Comparison of ENCODE assay signal across 15 mouse cellular contexts in the genomic region with DNA sequence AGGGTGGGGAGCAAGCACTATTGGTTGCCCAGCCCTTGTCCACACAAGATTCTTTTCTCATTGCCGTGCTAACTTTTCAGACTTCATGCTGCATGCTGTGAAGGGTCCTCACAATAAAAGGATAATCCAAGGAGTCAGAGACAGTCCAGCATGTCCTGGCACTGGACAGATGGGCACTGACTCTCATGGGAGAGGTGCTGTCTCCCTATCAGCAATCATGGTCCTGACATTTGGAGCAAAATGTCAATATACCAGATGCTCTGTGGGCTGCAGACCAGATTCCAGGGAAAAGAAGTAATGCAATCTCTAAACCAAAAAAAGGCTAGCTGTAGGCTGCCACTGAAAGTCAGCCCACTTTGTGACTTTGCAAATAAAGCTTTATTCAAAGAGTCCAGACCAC.
DNase-seq lines count a peak whose midpoint lies in the region.
"Had no signal": no experiment of that assay in that cellular context is flagged by ENCODE, and none has a peak within 500 bp of the region (broad histone marks: within the 10 kb centered on the region; RNA-seq: fewer than 3 reads in every experiment).

No protein-coding gene starts in this region.

- intact Hi-C loops in heart, postnatal 10 days (cut with DNase I): no loop called here
- intact Hi-C loops in left cerebral cortex, postnatal 4 days (cut with DNase I): no loop called here

- DNase-seq in cerebellum, adult 18-20 months: peak; percentile 6 to 24
- DNase-seq in cerebellum, postnatal 36 days: no peak
- DNase-seq in cerebellum, postnatal 10 days: peak; percentile 64 to 68
- DNase-seq in cerebellum, adult 11-12 months: no peak
- peak; percentile 66 for DNase-seq in heart, adult 11 months
- no peak for DNase-seq in heart, postnatal 10 days
- peak; percentile 32 for DNase-seq in left cerebral cortex, postnatal 4 days
- no peak for DNase-seq in left cerebral cortex, adult 11 months (ENCODE audit: low spot score)
- DNase-seq: adrenal gland, adult 8-10 months; adrenal gland, postnatal 14 days; adrenal gland, postnatal 36 days; B cell, adult 2 months; cerebellum, adult 11 months; cerebellum, adult 9-11 months; forebrain, postnatal 0 days had no signal

Comparison
In these comparisons a context has a peak if more than half of its experiments do, and no peak if none do; other contexts are left out.
1. DNase-seq: peak in cerebellum, adult 18-20 months (2 of 2), cerebellum, postnatal 10 days (2 of 2), heart, adult 11 months (single experiment) and left cerebral cortex, postnatal 4 days (single experiment); none in cerebellum, postnatal 36 days (0 of 2), cerebellum, adult 11-12 months (single experiment), heart, postnatal 10 days (0 of 2) and left cerebral cortex, adult 11 months (single experiment).